Mouse (Mus musculus): Measurements from ENCODE around the gene Prkaa2. TPM values are rescaled to one million over a fixed set of nuclear protein-coding genes. Genes with fewer than 3 reads are reported as not detected.
A peak's percentile ranks its signal among the peaks of the same experiment; 100 is the strongest.

Gene Prkaa2
- polyA plus RNA-seq, 1 experiment from 2014 or later = 63.0 TPM

- ATAC-seq (ENCODE audit: insufficient number of reproducible peaks, insufficient read depth, low FRiP score, low read depth) = peak; percentile 21; the same call in 1 of the 2 replicates
- H3K4me1 ChIP-seq (ENCODE audit: control insufficient read depth in 2 of 2, insufficient read depth in 2 of 2, low read length in 2 of 2) = peaks cover 0 to 5% of the 10 kb centered on the region in 2 experiments; a peak in 2 of 4 replicates
- no peak overlapping the region for H3K4me2 ChIP-seq (ENCODE audit: low read length)
- H3K9ac ChIP-seq (ENCODE audit: low read length) = no peak overlapping the region
- H3K27me3 ChIP-seq (ENCODE audit: control insufficient read depth, insufficient read depth, low read length) = no peaks in the 10 kb centered on the region
- no peaks in the 10 kb centered on the region for H3K36me3 ChIP-seq (ENCODE audit: control insufficient read depth, insufficient read depth, low read length)
- H3K9me3 ChIP-seq (ENCODE audit: control insufficient read depth, low read length) = no peaks in the 10 kb centered on the region
- peak overlapping the region in 1 of 2 experiments; percentile 24; a peak in 1 of 4 replicates for H3K27ac ChIP-seq (replicated peaks in 1 of 2; ENCODE audit: control insufficient read depth in 1 of 2, insufficient read depth in 1 of 2, low read depth in 2 of 2, low read length in 2 of 2)
- 13% methylated on average over 3 of the region's 3 CpGs for WGBS
- H3K4me3 ChIP-seq (ENCODE audit: control insufficient read depth in 1 of 2, insufficient read depth in 1 of 2, low read depth in 1 of 2, low read length in 2 of 2) = no peak overlapping the region
Observed at GRCm38 (mm10) chr4:105070982-105071381, 38.7 kb downstream of the Prkaa2 start.

GRCm38 (mm10) chr4:105051291-105051690, 58.4 kb downstream of the Prkaa2 start:
- H3K4me2 ChIP-seq (ENCODE audit: low read length) = no peak overlapping the region
- no peak overlapping the region for H3K9ac ChIP-seq (ENCODE audit: low read length)
- H3K27me3 ChIP-seq (ENCODE audit: control insufficient read depth, insufficient read depth, low read length) = no peaks in the 10 kb centered on the region
- H3K9me3 ChIP-seq (ENCODE audit: control insufficient read depth, low read length) = no peaks in the 10 kb centered on the region
- H3K4me3 ChIP-seq (ENCODE audit: control insufficient read depth in 1 of 2, insufficient read depth in 1 of 2, low read depth in 1 of 2, low read length in 2 of 2) = no peak overlapping the region
- H3K4me1 ChIP-seq (ENCODE audit: control insufficient read depth in 2 of 2, insufficient read depth in 2 of 2, low read length in 2 of 2) = peaks cover 0 to 6% of the 10 kb centered on the region in 2 experiments; a peak in 2 of 4 replicates
- peaks cover 38% of the 10 kb centered on the region for H3K36me3 ChIP-seq (ENCODE audit: control insufficient read depth, insufficient read depth, low read length)
- 94% methylated on average over 5 of the region's 5 CpGs for WGBS
- no peak overlapping the region for H3K27ac ChIP-seq (replicated peaks in 1 of 2; ENCODE audit: control insufficient read depth in 1 of 2, insufficient read depth in 1 of 2, low read depth in 2 of 2, low read length in 2 of 2)
- no peak for ATAC-seq (ENCODE audit: insufficient number of reproducible peaks, insufficient read depth, low FRiP score, low read depth)

GRCm38 (mm10) chr4:105050041-105050440, 59.6 kb downstream of the Prkaa2 start:
- ATAC-seq (ENCODE audit: insufficient number of reproducible peaks, insufficient read depth, low FRiP score, low read depth) = no peak
- H3K9ac ChIP-seq (ENCODE audit: low read length) = no peak overlapping the region
- WGBS = 73% methylated on average over 1 of the region's 1 CpGs
- H3K9me3 ChIP-seq (ENCODE audit: control insufficient read depth, low read length) = no peaks in the 10 kb centered on the region
- H3K4me2 ChIP-seq (ENCODE audit: low read length) = no peak overlapping the region
- no peak overlapping the region for H3K4me3 ChIP-seq (ENCODE audit: control insufficient read depth in 1 of 2, insufficient read depth in 1 of 2, low read depth in 1 of 2, low read length in 2 of 2)
- peaks cover 2 to 11% of the 10 kb centered on the region in 2 experiments; a peak in 2 of 4 replicates for H3K4me1 ChIP-seq (ENCODE audit: control insufficient read depth in 2 of 2, insufficient read depth in 2 of 2, low read length in 2 of 2)
- H3K36me3 ChIP-seq (ENCODE audit: control insufficient read depth, insufficient read depth, low read length) = peaks cover 48% of the 10 kb centered on the region
- no peaks in the 10 kb centered on the region for H3K27me3 ChIP-seq (ENCODE audit: control insufficient read depth, insufficient read depth, low read length)
- H3K27ac ChIP-seq (replicated peaks in 1 of 2; ENCODE audit: control insufficient read depth in 1 of 2, insufficient read depth in 1 of 2, low read depth in 2 of 2, low read length in 2 of 2) = no peak overlapping the region

- Histone ChIP-seq H3K4me1 (ENCODE audit: control insufficient read depth in 2 of 2, insufficient read depth in 2 of 2, low read length in 2 of 2) (peaks cover 2 to 5% of the 10 kb centered on the region in 2 experiments; a peak in 3 of 4 replicates), H3K9me3 (ENCODE audit: control insufficient read depth, low read length) (no peaks in the 10 kb centered on the region), H3K36me3 (ENCODE audit: control insufficient read depth, insufficient read depth, low read length) (peaks cover 30% of the 10 kb centered on the region), H3K27ac (replicated peaks in 1 of 2; ENCODE audit: control insufficient read depth in 1 of 2, insufficient read depth in 1 of 2, low read depth in 2 of 2, low read length in 2 of 2) (no peak overlapping the region), H3K4me3 (ENCODE audit: control insufficient read depth in 1 of 2, insufficient read depth in 1 of 2, low read depth in 1 of 2, low read length in 2 of 2) (no peak overlapping the region), H3K4me2 (ENCODE audit: low read length) (no peak overlapping the region), H3K27me3 (ENCODE audit: control insufficient read depth, insufficient read depth, low read length) (no peaks in the 10 kb centered on the region), H3K9ac (ENCODE audit: low read length) (no peak overlapping the region)
- ATAC-seq (ENCODE audit: insufficient number of reproducible peaks, insufficient read depth, low FRiP score, low read depth) = no peak
Observed at GRCm38 (mm10) chr4:105034259-105034658, 75.4 kb downstream of the Prkaa2 start.

- Histone ChIP-seq H3K4me3 (ENCODE audit: control insufficient read depth in 1 of 2, insufficient read depth in 1 of 2, low read depth in 1 of 2, low read length in 2 of 2) (no peak overlapping the region), H3K27me3 (ENCODE audit: control insufficient read depth, insufficient read depth, low read length) (no peaks in the 10 kb centered on the region), H3K27ac (replicated peaks in 1 of 2; ENCODE audit: control insufficient read depth in 1 of 2, insufficient read depth in 1 of 2, low read depth in 2 of 2, low read length in 2 of 2) (no peak overlapping the region), H3K9ac (ENCODE audit: low read length) (no peak overlapping the region), H3K9me3 (ENCODE audit: control insufficient read depth, low read length) (no peaks in the 10 kb centered on the region), H3K4me2 (ENCODE audit: low read length) (no peak overlapping the region), H3K4me1 (ENCODE audit: control insufficient read depth in 2 of 2, insufficient read depth in 2 of 2, low read length in 2 of 2) (peaks cover 2 to 5% of the 10 kb centered on the region in 2 experiments; a peak in 3 of 4 replicates), H3K36me3 (ENCODE audit: control insufficient read depth, insufficient read depth, low read length) (peaks cover 26% of the 10 kb centered on the region)
- no peak for ATAC-seq (ENCODE audit: insufficient number of reproducible peaks, insufficient read depth, low FRiP score, low read depth)
- WGBS = 54% methylated on average over 7 of the region's 7 CpGs
Observed at GRCm38 (mm10) chr4:105033153-105033552, 76.5 kb downstream of the Prkaa2 start.

- Histone ChIP-seq H3K9me3 (ENCODE audit: control insufficient read depth, low read length) (no peaks in the 10 kb centered on the region), H3K36me3 (ENCODE audit: control insufficient read depth, insufficient read depth, low read length) (peaks cover 25% of the 10 kb centered on the region), H3K4me3 (ENCODE audit: control insufficient read depth in 1 of 2, insufficient read depth in 1 of 2, low read depth in 1 of 2, low read length in 2 of 2) (no peak overlapping the region), H3K27me3 (ENCODE audit: control insufficient read depth, insufficient read depth, low read length) (no peaks in the 10 kb centered on the region), H3K4me2 (ENCODE audit: low read length) (no peak overlapping the region), H3K4me1 (ENCODE audit: control insufficient read depth in 2 of 2, insufficient read depth in 2 of 2, low read length in 2 of 2) (peaks cover under 1 to 2% of the 10 kb centered on the region in 2 experiments; a peak in 3 of 4 replicates), H3K9ac (ENCODE audit: low read length) (no peak overlapping the region), H3K27ac (replicated peaks in 1 of 2; ENCODE audit: control insufficient read depth in 1 of 2, insufficient read depth in 1 of 2, low read depth in 2 of 2, low read length in 2 of 2) (no peak overlapping the region)
- no peak for ATAC-seq (ENCODE audit: insufficient number of reproducible peaks, insufficient read depth, low FRiP score, low read depth)
- WGBS = 88% methylated on average over 8 of the region's 8 CpGs
Observed at GRCm38 (mm10) chr4:105031104-105031503, 78.6 kb downstream of the Prkaa2 start.

GRCm38 (mm10) chr4:105027278-105027677, 82.4 kb downstream of the Prkaa2 start:
- H3K4me3 ChIP-seq (ENCODE audit: control insufficient read depth in 1 of 2, insufficient read depth in 1 of 2, low read depth in 1 of 2, low read length in 2 of 2) = no peak overlapping the region
- no peak for ATAC-seq (ENCODE audit: insufficient number of reproducible peaks, insufficient read depth, low FRiP score, low read depth)
- H3K4me2 ChIP-seq (ENCODE audit: low read length) = no peak overlapping the region
- no peak overlapping the region for H3K27ac ChIP-seq (replicated peaks in 1 of 2; ENCODE audit: control insufficient read depth in 1 of 2, insufficient read depth in 1 of 2, low read depth in 2 of 2, low read length in 2 of 2)
- H3K4me1 ChIP-seq (ENCODE audit: control insufficient read depth in 2 of 2, insufficient read depth in 2 of 2, low read length in 2 of 2) = no peaks in the 10 kb centered on the region
- 79% methylated on average over 6 of the region's 6 CpGs for WGBS
- no peaks in the 10 kb centered on the region for H3K27me3 ChIP-seq (ENCODE audit: control insufficient read depth, insufficient read depth, low read length)
- H3K9ac ChIP-seq (ENCODE audit: low read length) = no peak overlapping the region
- H3K36me3 ChIP-seq (ENCODE audit: control insufficient read depth, insufficient read depth, low read length) = peaks cover 15% of the 10 kb centered on the region
- no peaks in the 10 kb centered on the region for H3K9me3 ChIP-seq (ENCODE audit: control insufficient read depth, low read length)

GRCm38 (mm10) chr4:105016006-105016613, 93.6 kb downstream of the Prkaa2 start:
- 83% methylated on average over 4 of the region's 4 CpGs for WGBS
- no peak overlapping the region for H3K4me3 ChIP-seq (ENCODE audit: control insufficient read depth in 1 of 2, insufficient read depth in 1 of 2, low read depth in 1 of 2, low read length in 2 of 2)
- no peaks in the 10 kb centered on the region for H3K9me3 ChIP-seq (ENCODE audit: control insufficient read depth, low read length)
- H3K4me2 ChIP-seq (ENCODE audit: low read length) = no peak overlapping the region
- no peak for ATAC-seq (ENCODE audit: insufficient number of reproducible peaks, insufficient read depth, low FRiP score, low read depth)
- peaks cover 0 to 2% of the 10 kb centered on the region in 2 experiments; a peak in 1 of 4 replicates for H3K4me1 ChIP-seq (ENCODE audit: control insufficient read depth in 2 of 2, insufficient read depth in 2 of 2, low read length in 2 of 2)
- peaks cover 43% of the 10 kb centered on the region for H3K36me3 ChIP-seq (ENCODE audit: control insufficient read depth, insufficient read depth, low read length)
- no peaks in the 10 kb centered on the region for H3K27me3 ChIP-seq (ENCODE audit: control insufficient read depth, insufficient read depth, low read length)
- no peak overlapping the region for H3K9ac ChIP-seq (ENCODE audit: low read length)
- no peak overlapping the region for H3K27ac ChIP-seq (replicated peaks in 1 of 2; ENCODE audit: control insufficient read depth in 1 of 2, insufficient read depth in 1 of 2, low read depth in 2 of 2, low read length in 2 of 2)

Data from heart, embryonic 14.5 days (tissue).